Mouse (Mus musculus) embryonic facial prominence, embryonic 14.5 days (tissue): ENCODE measurements at regions not wholly inside any gene's neighbourhood (a gene's known extent, or its start where the extent isn't known, plus 50 kb on each side); places are given as distances from the start of the nearest gene placed in this dataset.

Source experiments
- ATAC-seq: fragments of 200-750 bp; cut with Nextera tagmentation; 2 replicates; pipeline ENCODE4 v1.8.0; 2017; ENCODE audit warnings: low read depth, moderate number of reproducible peaks, moderate TSS enrichment
- DNase-seq: peaks from one replicate; pipeline ENCODE4 v3.0.0-alpha.2; 2015; ENCODE audit warnings: low spot score
- H3K27ac ChIP-seq: fragments of 300-500 bp; sonication (generic); replicated peaks from 2 replicates; pipeline ENCODE4 v1.5.1; 2014; ENCODE audit warnings: low read depth, mild to moderate bottlenecking, low read length, moderate library complexity
- H3K27me3 ChIP-seq: fragments of 300-500 bp; sonication (generic); replicated peaks from 2 replicates; pipeline ENCODE4 v1.6.1; 2014; ENCODE audit warnings: low read length; ENCODE audit not compliant: control insufficient read depth, insufficient read depth
- H3K36me3 ChIP-seq: fragments of 300-500 bp; sonication (generic); 2 replicates; pipeline ENCODE4 v1.6.1; 2014; ENCODE audit warnings: low read length, mixed read lengths; ENCODE audit not compliant: control insufficient read depth, insufficient read depth
- H3K4me1 ChIP-seq: fragments of 300-500 bp; sonication (generic); 2 replicates; pipeline ENCODE4 v1.6.1; 2014; ENCODE audit warnings: antibody characterized with exemption, low read length; ENCODE audit not compliant: control insufficient read depth, insufficient read depth
- H3K4me2 ChIP-seq: fragments of 300-500 bp; sonication (generic); 2 replicates; pipeline ENCODE4 v1.6.1; 2014; ENCODE audit warnings: low read depth, mild to moderate bottlenecking, low read length, moderate library complexity, mixed read lengths
- H3K4me3 ChIP-seq: fragments of 300-500 bp; sonication (generic); 2 replicates; pipeline ENCODE4 v1.5.1; 2014; ENCODE audit warnings: low read depth, mild to moderate bottlenecking, low read length
- H3K9ac ChIP-seq: fragments of 300-500 bp; sonication (generic); 2 replicates; pipeline ENCODE4 v1.6.1; 2014; ENCODE audit warnings: low read depth, mild to moderate bottlenecking, low read length, moderate library complexity, mixed read lengths
- H3K9me3 ChIP-seq: fragments of 300-500 bp; sonication (generic); 2 replicates; pipeline ENCODE4 v1.6.1; 2016; ENCODE audit warnings: low read length; ENCODE audit not compliant: control insufficient read depth
- WGBS: fragments of 180-500 bp; shearing (Covaris S2); extraction: QIAGEN DNeasy Blood & Tissue Kit; methylation state at CpG from one replicate; pipeline ENCODE4 v1.1.7; 2014; 5-methylcytosine and 5-hydroxymethylcytosine counted together

GRCm38 (mm10) chr10:119058493-119059020 lies 181.3 kb downstream of the Cand1 start:
- Histone ChIP-seq H3K36me3 (no peaks in the 10 kb centered on the region), H3K4me2 (no peak overlapping the region), H3K9ac (no peak overlapping the region), H3K27ac (no peak overlapping the region), H3K4me3 (no peak overlapping the region), H3K9me3 (no peaks in the 10 kb centered on the region), H3K4me1 (peaks cover 27% of the 10 kb centered on the region), H3K27me3 (no peaks in the 10 kb centered on the region)
- DNase-seq (no peak), ATAC-seq (no peak)
- 67% methylated on average over 10 of the region's 10 CpGs for WGBS

GRCm38 (mm10) chr10:119055199-119055785 lies 184.6 kb downstream of the Cand1 start:
- Histone ChIP-seq H3K4me2 (peak overlapping the region; percentile 44), H3K4me3 (peak overlapping the region; percentile 15; the same call in 1 of the 2 replicates), H3K9ac (no peak overlapping the region), H3K36me3 (no peaks in the 10 kb centered on the region), H3K4me1 (peaks cover 40% of the 10 kb centered on the region), H3K9me3 (no peaks in the 10 kb centered on the region), H3K27ac (peak overlapping the region; percentile 84), H3K27me3 (no peaks in the 10 kb centered on the region)
- DNase-seq (peak; percentile 96), ATAC-seq (peak; percentile 69)
- 23% methylated on average over 13 of the region's 13 CpGs for WGBS

- no peaks in the 10 kb centered on the region for H3K27me3 ChIP-seq
- no peak overlapping the region for H3K4me2 ChIP-seq
- WGBS: 71% methylated on average over 22 of the region's 22 CpGs
- ATAC-seq: no peak
- no peaks in the 10 kb centered on the region for H3K9me3 ChIP-seq
- no peak overlapping the region for H3K4me3 ChIP-seq
- peaks cover 40% of the 10 kb centered on the region for H3K4me1 ChIP-seq
- H3K36me3 ChIP-seq: no peaks in the 10 kb centered on the region
- DNase-seq: no peak
- no peak overlapping the region for H3K9ac ChIP-seq
- H3K27ac ChIP-seq: peak overlapping the region; percentile 84
Observed at GRCm38 (mm10) chr10:119054191-119055175, 184.5 kb upstream of the Dyrk2 start.

- ATAC-seq (no peak), DNase-seq (no peak)
- Histone ChIP-seq H3K4me1 (peaks cover 35% of the 10 kb centered on the region), H3K9ac (no peak overlapping the region), H3K27me3 (no peaks in the 10 kb centered on the region), H3K4me2 (no peak overlapping the region), H3K36me3 (no peaks in the 10 kb centered on the region), H3K9me3 (no peaks in the 10 kb centered on the region), H3K4me3 (no peak overlapping the region), H3K27ac (0 out of 2 replicates have a peak overlapping the region, but pooled peaks have one; percentile 30)
- WGBS: 46% methylated on average over 1 of the region's 1 CpGs
Observed at GRCm38 (mm10) chr10:119052441-119053041, 182.5 kb upstream of the Dyrk2 start.

GRCm38 (mm10) chr10:119051598-119051997 lies 181.6 kb upstream of the Dyrk2 start:
- H3K36me3 ChIP-seq: no peaks in the 10 kb centered on the region
- no peak overlapping the region for H3K27ac ChIP-seq
- H3K27me3 ChIP-seq: no peaks in the 10 kb centered on the region
- 48% methylated on average over 2 of the region's 2 CpGs for WGBS
- ATAC-seq (no peak), DNase-seq (no peak)
- no peak overlapping the region for H3K4me3 ChIP-seq
- no peak overlapping the region for H3K4me2 ChIP-seq
- no peaks in the 10 kb centered on the region for H3K9me3 ChIP-seq
- H3K9ac ChIP-seq: no peak overlapping the region
- H3K4me1 ChIP-seq: peaks cover 35% of the 10 kb centered on the region

- H3K9ac ChIP-seq: no peak overlapping the region
- DNase-seq (no peak), ATAC-seq (no peak)
- WGBS: 76% methylated on average over 18 of the region's 18 CpGs
- H3K4me1 ChIP-seq: peaks cover 23% of the 10 kb centered on the region
- no peaks in the 10 kb centered on the region for H3K27me3 ChIP-seq
- no peak overlapping the region for H3K27ac ChIP-seq
- H3K4me3 ChIP-seq: no peak overlapping the region
- H3K9me3 ChIP-seq: no peaks in the 10 kb centered on the region
- H3K4me2 ChIP-seq: no peak overlapping the region
- H3K36me3 ChIP-seq: no peaks in the 10 kb centered on the region
Observed at GRCm38 (mm10) chr10:119050017-119050685, 180.1 kb upstream of the Dyrk2 start.

GRCm38 (mm10) chr10:119048643-119049420 lies 178.8 kb upstream of the Dyrk2 start:
- Histone ChIP-seq H3K9ac (no peak overlapping the region), H3K27me3 (no peaks in the 10 kb centered on the region), H3K36me3 (no peaks in the 10 kb centered on the region), H3K27ac (no peak overlapping the region), H3K9me3 (no peaks in the 10 kb centered on the region), H3K4me3 (no peak overlapping the region), H3K4me1 (peaks cover 13% of the 10 kb centered on the region), H3K4me2 (no peak overlapping the region)
- 89% methylated on average over 6 of the region's 6 CpGs for WGBS
- DNase-seq: no peak
- ATAC-seq: no peak
